ENCODE assay signal across 28 mouse cellular contexts in genomic region chr5:97356135-97356534, GRCm38 (mm10). TPM values are rescaled to one million over a fixed set of nuclear protein-coding genes. Genes with fewer than 3 reads are reported as not detected.
DNase-seq lines count a peak whose midpoint lies in the region; ATAC-seq and TF ChIP-seq lines count a peak whose summit lies in the region.
"Had no signal": no experiment of that assay in that cellular context is flagged by ENCODE, and none has a peak within 500 bp of the region (broad histone marks: within the 10 kb centered on the region; RNA-seq: fewer than 3 reads in every experiment).

No protein-coding gene starts in this region.

- no peak for DNase-seq in spleen, adult 18-20 months
- DNase-seq in stomach, postnatal 0 days (ENCODE audit: low spot score), result no peak
- DNase-seq: adrenal gland, adult 2 months; adrenal gland, postnatal 10 days; adrenal gland, postnatal 25 days; cerebellum, adult 11-12 months; cerebellum, adult 2 months; cerebellum, adult 9-10 months; cerebellum, postnatal 10 days; cerebellum, postnatal 25 days; embryo, embryonic 11 days had no signal

- H3K9ac ChIP-seq in midbrain, embryonic 15.5 days, result no peak overlapping the region
- H3K9ac ChIP-seq in stomach, postnatal 0 days (ENCODE audit: low read length), result no peak overlapping the region
- H3K9ac ChIP-seq: embryonic facial prominence, embryonic 13.5 days; embryonic facial prominence, embryonic 15.5 days; forebrain, embryonic 12.5 days had no signal

- TF ChIP-seq CTCF in bone marrow macrophage, adult 2 months (IDR thresholded peaks at IDR 0.05; ENCODE audit: low read depth, low read length), result no peak
- TF ChIP-seq CTCF in stomach, postnatal 0 days (IDR thresholded peaks at IDR 0.05; ENCODE audit: low read depth), result no peak

- H3K4me3 ChIP-seq in bone marrow macrophage, adult 2 months (ENCODE audit: insufficient read depth, low read length), result no peak overlapping the region
- H3K4me3 ChIP-seq in midbrain, embryonic 15.5 days, result no peak overlapping the region
- no peak overlapping the region for H3K4me3 ChIP-seq in stomach, postnatal 0 days (ENCODE audit: low read depth, low read length)
- H3K4me3 ChIP-seq: embryonic facial prominence, embryonic 13.5 days; embryonic facial prominence, embryonic 15.5 days; erythroblast, embryonic 14.5 days; forebrain, embryonic 10.5 days; forebrain, embryonic 12.5 days had no signal

- TF ChIP-seq POLR2A in bone marrow macrophage, adult 2 months (IDR thresholded peaks at IDR 0.05; ENCODE audit: borderline replicate concordance, low read depth, low read length), result no peak

- ATAC-seq in common myeloid progenitor, adult 5-6 weeks (replicated peaks; ENCODE audit: low read depth, poor library complexity, severe bottlenecking), result peak; percentile 74
- peak; percentile 46 to 58 for ATAC-seq in hematopoietic stem cell, adult 5-6 weeks (replicated peaks in 1 of 2; ENCODE audit: insufficient read depth in 1 of 2, low FRiP score in 2 of 2, low TSS enrichment in 1 of 2, low read depth in 1 of 2, poor library complexity in 2 of 2, severe bottlenecking in 2 of 2)
- ATAC-seq in megakaryocyte progenitor cell, adult 5-6 weeks (replicated peaks; ENCODE audit: poor library complexity), result peak; percentile 68
- no peak for ATAC-seq in midbrain, embryonic 15.5 days (replicated peaks)
- ATAC-seq in stomach, postnatal 0 days (ENCODE audit: low FRiP score, low TSS enrichment), result no peak
- ATAC-seq: forebrain, embryonic 14.5 days; forebrain, embryonic 16.5 days; Patski had no signal

- no peak overlapping the region for H3K4me2 ChIP-seq in midbrain, embryonic 15.5 days
- H3K4me2 ChIP-seq in stomach, postnatal 0 days (replicated peaks; ENCODE audit: low read depth), result no peak overlapping the region
- H3K4me2 ChIP-seq: embryonic facial prominence, embryonic 13.5 days; embryonic facial prominence, embryonic 15.5 days; forebrain, embryonic 12.5 days had no signal

- no peaks in the 10 kb centered on the region for H3K36me3 ChIP-seq in midbrain, embryonic 15.5 days (replicated peaks)
- no peaks in the 10 kb centered on the region for H3K36me3 ChIP-seq in stomach, postnatal 0 days (ENCODE audit: control insufficient read depth, insufficient read depth, low read length)
- H3K36me3 ChIP-seq: embryonic facial prominence, embryonic 13.5 days; embryonic facial prominence, embryonic 15.5 days; forebrain, embryonic 10.5 days; forebrain, embryonic 12.5 days; G1E had no signal

- 64% methylated on average over 2 of the region's 2 CpGs for WGBS in midbrain, embryonic 15.5 days
- WGBS in stomach, postnatal 0 days, result 59% methylated on average over 2 of the region's 2 CpGs

- peak overlapping the region; percentile 52 for H3K27ac ChIP-seq in bone marrow macrophage, adult 2 months (ENCODE audit: insufficient read depth, low read depth, low read length)
- H3K27ac ChIP-seq in midbrain, embryonic 15.5 days, result no peak overlapping the region
- H3K27ac ChIP-seq in stomach, postnatal 0 days (replicated peaks), result no peak overlapping the region
- H3K27ac ChIP-seq: embryonic facial prominence, embryonic 13.5 days; embryonic facial prominence, embryonic 15.5 days; forebrain, embryonic 10.5 days; forebrain, embryonic 12.5 days had no signal

- TF ChIP-seq EP300 in stomach, postnatal 0 days (optimal IDR thresholded peaks at IDR 0.05), result no peak

- H3K4me1 ChIP-seq in bone marrow macrophage, adult 2 months (ENCODE audit: control insufficient read depth, insufficient read depth, low read length), result peaks cover 3% of the 10 kb centered on the region; the same call in 1 of the 2 replicates
- H3K4me1 ChIP-seq in midbrain, embryonic 15.5 days, result no peaks in the 10 kb centered on the region
- no peaks in the 10 kb centered on the region for H3K4me1 ChIP-seq in stomach, postnatal 0 days (replicated peaks; ENCODE audit: control insufficient read depth, insufficient read depth)
- H3K4me1 ChIP-seq: embryonic facial prominence, embryonic 13.5 days; embryonic facial prominence, embryonic 15.5 days; forebrain, embryonic 10.5 days; forebrain, embryonic 12.5 days had no signal

- H3K27me3 ChIP-seq in midbrain, embryonic 15.5 days (replicated peaks), result no peaks in the 10 kb centered on the region
- no peaks in the 10 kb centered on the region for H3K27me3 ChIP-seq in stomach, postnatal 0 days (ENCODE audit: control insufficient read depth, insufficient read depth, low read length)
- H3K27me3 ChIP-seq: CH12.LX; embryonic facial prominence, embryonic 13.5 days; embryonic facial prominence, embryonic 15.5 days; forebrain, embryonic 12.5 days had no signal

- H3K9me3 ChIP-seq in midbrain, embryonic 15.5 days, result no peaks in the 10 kb centered on the region
- H3K9me3 ChIP-seq in stomach, postnatal 0 days (ENCODE audit: control insufficient read depth, low read length), result no peaks in the 10 kb centered on the region
- H3K9me3 ChIP-seq: embryonic facial prominence, embryonic 13.5 days; embryonic facial prominence, embryonic 15.5 days; forebrain, embryonic 10.5 days; forebrain, embryonic 12.5 days; G1E had no signal

RNA-seq across cellular contexts. Expression of gene Naa11, which starts 36.0 kb away (rescaled TPM):
- polyA plus RNA-seq in bone marrow macrophage, adult 2 months (2012; ENCODE audit: insufficient read depth, insufficient read length, missing spikeins), result not detected in 2 replicates
- total RNA-seq in common myeloid progenitor, adult 5-6 weeks (2017), result not detected in 2 replicates
- not detected in 2 replicates for total RNA-seq in hematopoietic stem cell, adult 5-6 weeks (2017)
- not detected in 2 replicates for total RNA-seq in megakaryocyte progenitor cell, adult 5-6 weeks (2015)
- total RNA-seq in megakaryocyte progenitor cell, adult 5-6 weeks (2017), result not detected in 2 replicates
- not detected in 2 replicates for polyA plus RNA-seq in midbrain, embryonic 15.5 days (2015; fragmentation: Nextera tagmentation; extraction: Ambion mirVana)
- polyA plus RNA-seq in stomach, postnatal 0 days (2015; fragmentation: Nextera tagmentation; extraction: Ambion mirVana), result not detected in 2 replicates
- total RNA-seq: adrenal gland, adult 2 months; adrenal gland, postnatal 10 days; adrenal gland, postnatal 25 days; adrenal gland, postnatal 4 days; CH12.LX had no signal
- polyA plus RNA-seq: adrenal gland, adult 2 months; cerebellum, adult 2 months; embryonic facial prominence, embryonic 11.5 days; embryonic facial prominence, embryonic 13.5 days; embryonic facial prominence, embryonic 15.5 days; erythroblast, embryonic 14.5 days; forebrain, embryonic 10.5 days; G1E; Patski had no signal

Comparison
In these comparisons a context has a peak if more than half of its experiments do, and no peak if none do; other contexts are left out.
1. ATAC-seq: peak in common myeloid progenitor, adult 5-6 weeks (single experiment), hematopoietic stem cell, adult 5-6 weeks (2 of 2) and megakaryocyte progenitor cell, adult 5-6 weeks (single experiment); none in midbrain, embryonic 15.5 days (single experiment) and stomach, postnatal 0 days (single experiment).